Mouse (Mus musculus): ENCODE results near the gene Trank1.

- TF ChIP-seq CTCF (IDR thresholded peaks at IDR 0.05; ENCODE audit: control insufficient read depth, insufficient read depth, low read length) (no peak), POLR2A (IDR thresholded peaks at IDR 0.05; ENCODE audit: borderline replicate concordance, control insufficient read depth, low read depth, low read length) (no peak)
Measured at GRCm38 (mm10) chr9:111294911-111295310, 16.6 kb upstream of the Trank1 start.

All from bone marrow, adult 2 months (tissue).